Mouse (Mus musculus): ENCODE results near the gene Rasd1. TPM values are rescaled to one million over a fixed set of nuclear protein-coding genes. Genes with fewer than 3 reads are reported as not detected.

The Rasd1 gene
- total and polyA plus RNA-seq, 3 experiments, result 0.06 TPM; not detected in 2

DNA sequence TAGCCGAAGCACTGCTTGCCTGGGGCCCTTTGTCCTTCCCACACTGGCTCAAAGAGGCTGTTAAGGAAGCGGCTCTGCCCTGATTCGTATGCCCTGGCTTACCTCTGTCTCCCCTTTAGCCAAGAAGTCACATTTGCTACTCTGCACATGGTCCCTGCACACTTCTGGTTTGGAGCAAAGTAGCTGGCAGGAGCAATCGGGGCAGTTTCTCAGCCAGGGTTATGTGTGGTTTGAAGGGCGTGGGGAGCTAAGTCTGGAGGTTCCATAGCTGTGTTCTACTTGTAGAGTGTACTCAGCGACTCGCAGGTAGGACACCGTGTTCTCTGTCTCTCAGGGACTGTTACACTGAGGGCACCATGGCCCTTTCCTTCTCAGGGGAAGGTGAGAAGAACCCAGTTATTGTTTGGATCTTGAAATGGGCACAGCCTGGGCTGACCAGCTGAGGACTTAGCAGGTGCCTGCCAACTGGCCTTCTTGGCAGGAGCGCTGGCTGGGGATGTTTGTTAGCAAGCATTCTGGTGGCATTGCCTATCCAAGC lies 3.3 kb downstream of the Rasd1 start:
- H3K27ac ChIP-seq (ENCODE audit: control insufficient read depth, low read depth, low read length), result no peak overlapping the region
- H3K4me1 ChIP-seq (ENCODE audit: control insufficient read depth in 1 of 2, insufficient read depth in 2 of 2, low read length in 2 of 2), result peaks cover 18 to 26% of the 10 kb centered on the region in 2 experiments
- H3K4me3 ChIP-seq (ENCODE audit: control insufficient read depth in 1 of 2, insufficient read depth in 1 of 2, low read depth in 2 of 2, low read length in 2 of 2), result no peak overlapping the region
- no peak overlapping the region for H3K9ac ChIP-seq (ENCODE audit: control insufficient read depth, low read depth, low read length, poor library complexity, severe bottlenecking)
- no peak for DNase-seq (ENCODE audit: low read depth, low spot score)
- H3K36me3 ChIP-seq (ENCODE audit: control insufficient read depth in 1 of 2, insufficient read depth in 2 of 2, low read length in 2 of 2), result peaks cover 2 to 9% of the 10 kb centered on the region in 2 experiments
- H3K9me3 ChIP-seq (replicated peaks; ENCODE audit: insufficient read depth, low read length), result no peaks in the 10 kb centered on the region
- H3K79me2 ChIP-seq (ENCODE audit: control insufficient read depth, insufficient read depth, low read length, poor library complexity), result no peaks in the 10 kb centered on the region
- H3K27me3 ChIP-seq (ENCODE audit: control insufficient read depth in 1 of 2, insufficient read depth in 2 of 2, low read length in 2 of 2), result no peaks in the 10 kb centered on the region
- TF ChIP-seq TCF12 (IDR thresholded peaks at IDR 0.05; ENCODE audit: low read depth, low read length) (no peak), BHLHE40 (IDR thresholded peaks at IDR 0.05; ENCODE audit: borderline replicate concordance, low read depth, low read length) (no peak), ELF1 (IDR thresholded peaks at IDR 0.05; ENCODE audit: low read depth, low read length) (no peak), RAD21 (IDR thresholded peaks at IDR 0.05; ENCODE audit: low read depth, low read length) (no peak), USF1 (IDR thresholded peaks at IDR 0.05; ENCODE audit: low read depth, low read length) (no peak), HCFC1 (IDR thresholded peaks at IDR 0.05; ENCODE audit: low read depth, low read length) (no peak), POLR2AphosphoS5 (IDR thresholded peaks at IDR 0.05; ENCODE audit: borderline replicate concordance, low read depth, low read length) (no peak), RCOR1 (IDR thresholded peaks at IDR 0.05; ENCODE audit: low read depth, low read length) (no peak), ZC3H11A (IDR thresholded peaks at IDR 0.05; ENCODE audit: low read depth, low read length) (no peak), TBP (IDR thresholded peaks at IDR 0.05; ENCODE audit: low read depth, low read length) (no peak), NELFE (IDR thresholded peaks at IDR 0.05; ENCODE audit: low read depth, low read length) (no peak), MYB (IDR thresholded peaks at IDR 0.05; ENCODE audit: low read depth, low read length) (no peak), MYC (IDR thresholded peaks at IDR 0.05; ENCODE audit: low read depth, low read length) (no peak), SIN3A (IDR thresholded peaks at IDR 0.05; ENCODE audit: low read length) (no peak), CHD2 (IDR thresholded peaks at IDR 0.05; ENCODE audit: low read length) (no peak), TAL1 (IDR thresholded peaks at IDR 0.05; ENCODE audit: low read length) (no peak; the same call in 1 of the 2 replicates), MAFK (IDR thresholded peaks at IDR 0.05; ENCODE audit: borderline replicate concordance, low read depth, low read length) (no peak), MEF2A (IDR thresholded peaks at IDR 0.05; ENCODE audit: extremely low read depth, insufficient replicate concordance, low read depth, low read length, poor library complexity, severe bottlenecking) (no peak), ZMIZ1 (IDR thresholded peaks at IDR 0.05; ENCODE audit: low read depth, low read length) (no peak), POLR2A (IDR thresholded peaks at IDR 0.05; ENCODE audit: control insufficient read depth in 1 of 2, insufficient read depth in 1 of 2, low read depth in 1 of 2, low read length in 2 of 2, poor library complexity in 1 of 2) (no peak)
